Mouse (Mus musculus): Measurements from ENCODE around the gene Rnf20.

GRCm38 (mm10) chr4:49631319-49632138, at the start of gene Rnf20:
- TF ChIP-seq CEBPB (IDR thresholded peaks at IDR 0.05; ENCODE audit: low read depth): no peak
- TF ChIP-seq MYOG (IDR thresholded peaks at IDR 0.05; ENCODE audit: control insufficient read depth, extremely low read depth, insufficient read length): no peak
- no peak for TF ChIP-seq CTCF (IDR thresholded peaks at IDR 0.05; ENCODE audit: control insufficient read depth, insufficient read depth, insufficient read length)
- no peak for TF ChIP-seq MAX (IDR thresholded peaks at IDR 0.05)

Data from C2C12 (cell line).